Mouse (Mus musculus): ENCODE measurements around the gene Carm1. TPM values are rescaled to one million over a fixed set of nuclear protein-coding genes. Genes with fewer than 3 reads are reported as not detected.
"Not testable (repeated sequence)": the region's sequence is repeated elsewhere in the genome, so short reads cannot be mapped to it uniquely, and the experiment has no call there.

Gene Carm1
- polyA plus RNA-seq, 1 experiment from 2014 or later = 40.0 TPM

DNA sequence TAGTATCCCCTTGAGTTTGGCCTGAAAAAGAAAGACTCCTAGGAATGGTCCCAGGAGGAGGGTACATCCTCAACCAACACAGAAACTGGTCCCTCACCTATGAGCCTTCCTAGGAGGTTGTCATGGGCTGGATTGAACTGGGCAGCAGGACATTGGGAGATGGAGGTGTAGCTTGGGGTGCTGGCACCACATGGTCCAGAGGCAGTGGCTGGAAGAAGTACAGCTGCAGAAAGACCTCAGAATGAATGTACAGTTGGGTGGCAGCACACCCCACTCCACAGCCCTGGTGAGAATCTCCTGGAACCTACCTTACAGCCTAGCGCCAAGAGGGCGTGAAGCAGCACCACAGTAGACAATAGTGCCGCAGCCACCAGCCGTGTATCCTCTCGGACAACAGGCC lies 42.8 kb downstream of the Carm1 start:
- H3K27ac ChIP-seq = no peak overlapping the region
- no peaks in the 10 kb centered on the region for H3K9me3 ChIP-seq
- H3K36me3 ChIP-seq = peaks cover 55% of the 10 kb centered on the region
- peaks cover 11% of the 10 kb centered on the region for H3K4me1 ChIP-seq
- H3K27me3 ChIP-seq (replicated peaks) = no peaks in the 10 kb centered on the region
- H3K4me3 ChIP-seq (replicated peaks) = no peak overlapping the region
- no peak overlapping the region for H3K9ac ChIP-seq
- no peak for ATAC-seq (ENCODE audit: insufficient read depth, low FRiP score, low read depth)
- H3K4me2 ChIP-seq = no peak overlapping the region
- WGBS = 93% methylated on average over 5 of the region's 5 CpGs

GRCm38 (mm10) chr9:21591127-21591830 lies 44.6 kb downstream of the Carm1 start:
- peak overlapping the region; percentile 92 for H3K4me2 ChIP-seq
- peaks cover 14% of the 10 kb centered on the region for H3K4me1 ChIP-seq
- no peak overlapping the region for H3K27ac ChIP-seq
- H3K36me3 ChIP-seq = peaks cover 42% of the 10 kb centered on the region
- no peak for ATAC-seq (ENCODE audit: insufficient read depth, low FRiP score, low read depth)
- H3K9me3 ChIP-seq = no peaks in the 10 kb centered on the region
- peak overlapping the region; percentile 82 for H3K4me3 ChIP-seq (replicated peaks)
- no peak overlapping the region for H3K9ac ChIP-seq
- no peaks in the 10 kb centered on the region for H3K27me3 ChIP-seq (replicated peaks)
- WGBS = 82% methylated on average over 6 of the region's 6 CpGs

DNA sequence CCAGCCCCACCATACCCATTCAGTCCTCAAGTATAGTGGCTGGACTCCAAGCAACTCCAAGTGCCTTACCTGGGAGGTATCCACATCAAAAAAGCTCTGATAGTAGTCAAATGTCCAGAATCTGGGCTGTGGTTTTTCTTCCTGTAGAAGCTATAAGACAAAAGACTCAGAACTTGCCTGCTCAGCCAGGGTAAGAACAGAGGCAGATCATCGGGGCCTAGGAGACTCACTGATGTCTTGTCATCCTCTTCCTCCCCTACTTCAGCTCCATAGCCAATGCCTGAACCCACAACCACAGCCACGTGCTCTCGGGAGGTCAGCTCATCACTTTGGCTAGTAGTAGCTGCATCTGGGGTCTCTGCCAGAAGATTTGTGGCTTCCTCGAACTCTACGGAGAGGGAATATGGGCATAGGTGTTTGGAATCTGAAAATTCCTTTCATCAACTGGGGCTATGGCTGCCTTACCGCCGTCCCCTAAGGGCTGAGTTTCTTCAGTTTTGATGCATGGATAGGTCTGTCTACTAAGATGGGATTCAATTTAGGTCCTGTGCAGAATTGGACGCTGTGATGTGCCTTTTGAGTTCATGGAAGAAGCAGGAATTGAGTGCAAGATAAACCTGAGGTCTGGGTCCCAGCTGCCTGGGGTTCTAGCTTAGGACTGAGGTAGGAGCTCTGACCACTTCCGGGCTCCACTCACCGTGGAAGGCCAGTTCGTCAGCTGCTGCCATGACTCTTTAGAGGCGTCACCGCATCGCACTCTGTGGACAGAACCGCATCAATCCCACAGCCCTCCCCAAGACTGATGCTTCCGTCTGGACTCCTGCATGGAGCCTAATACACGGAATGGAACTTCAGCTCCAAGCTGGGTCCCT lies 45.4 kb downstream of the Carm1 start:
- peak; percentile 63 for ATAC-seq (ENCODE audit: insufficient read depth, low FRiP score, low read depth)
- WGBS = 16% methylated on average over 17 of the region's 17 CpGs
- Histone ChIP-seq H3K27me3 (replicated peaks) (no peaks in the 10 kb centered on the region), H3K36me3 (peaks cover 34% of the 10 kb centered on the region), H3K4me3 (replicated peaks) (peak overlapping the region; percentile 82), H3K27ac (peak overlapping the region; percentile 46; the same call in 1 of the 2 replicates), H3K4me1 (peaks cover 14% of the 10 kb centered on the region), H3K9me3 (no peaks in the 10 kb centered on the region), H3K9ac (peak overlapping the region; percentile 44; the same call in 1 of the 2 replicates), H3K4me2 (peak overlapping the region; percentile 92)

- peak; percentile 90 for ATAC-seq (ENCODE audit: insufficient read depth, low FRiP score, low read depth)
- 0% methylated on average over 30 of the region's 30 CpGs for WGBS
- peak within 1 kb of the TSS; percentile 86 for H3K9ac ChIP-seq
- H3K4me1 ChIP-seq = peaks cover 14% of the 10 kb centered on the region
- no peaks in the 10 kb centered on the region for H3K9me3 ChIP-seq
- peak within 1 kb of the TSS; percentile 82 for H3K4me3 ChIP-seq (replicated peaks)
- H3K27me3 ChIP-seq (replicated peaks) = no peaks in the 10 kb centered on the region
- H3K36me3 ChIP-seq = peaks cover 28% of the 10 kb centered on the region
- H3K4me2 ChIP-seq = peak within 1 kb of the TSS; percentile 92
- peak within 1 kb of the TSS; percentile 87 for H3K27ac ChIP-seq
Measured at GRCm38 (mm10) chr9:21592703-21593121, 46.0 kb downstream of the Carm1 start, which contains the start of the genes Timm29 and Yipf2. Gene Timm29 (plus strand): TSS chr9:21592722. Gene Yipf2 (minus strand): TSS chr9:21592828.

DNA sequence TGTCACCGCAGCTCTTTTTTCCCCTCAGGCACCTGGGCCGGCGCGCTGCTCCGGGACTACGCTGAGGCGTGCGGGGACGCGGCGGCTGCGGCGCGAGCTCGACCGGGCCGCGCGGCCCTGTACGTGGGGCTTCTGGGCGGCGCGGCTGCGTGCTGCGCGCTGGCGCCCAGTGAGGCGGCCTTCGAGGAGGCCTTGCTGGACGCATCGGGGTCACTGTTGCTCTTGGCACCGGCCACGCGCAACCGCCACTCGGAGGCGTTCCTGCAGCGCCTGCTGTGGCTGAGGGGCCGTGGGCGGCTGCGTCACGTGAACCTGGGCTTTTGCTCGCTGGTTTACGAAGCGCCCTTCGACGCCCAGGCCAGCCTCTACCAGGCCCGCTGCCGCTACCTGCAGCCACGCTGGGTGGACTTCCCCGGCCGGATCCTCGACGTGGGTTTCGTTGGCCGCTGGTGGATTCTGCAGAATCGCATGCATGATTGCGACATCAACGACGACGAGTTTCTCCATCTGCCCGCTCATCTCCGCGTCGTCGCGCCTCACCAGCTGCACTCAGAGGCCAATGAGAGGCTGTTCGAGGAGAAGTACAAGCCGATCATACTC lies 46.5 kb downstream of the Carm1 start:
- H3K9me3 ChIP-seq = no peaks in the 10 kb centered on the region
- under 1% methylated on average over 66 of the region's 69 CpGs for WGBS
- H3K36me3 ChIP-seq = peaks cover 23% of the 10 kb centered on the region
- ATAC-seq (ENCODE audit: insufficient read depth, low FRiP score, low read depth) = 0 out of 2 replicates have a peak, but pooled peaks have one; percentile 16
- peak overlapping the region; percentile 86 for H3K9ac ChIP-seq
- H3K4me2 ChIP-seq = peak overlapping the region; percentile 92
- no peaks in the 10 kb centered on the region for H3K27me3 ChIP-seq (replicated peaks)
- H3K27ac ChIP-seq = peak overlapping the region; percentile 87
- peak overlapping the region; percentile 82 for H3K4me3 ChIP-seq (replicated peaks)
- peaks cover 14% of the 10 kb centered on the region for H3K4me1 ChIP-seq

- H3K9me3 ChIP-seq; ATAC-seq (ENCODE audit: insufficient read depth, low FRiP score, low read depth); H3K27ac ChIP-seq; H3K27me3 ChIP-seq (replicated peaks); H3K9ac ChIP-seq: not testable (repeated sequence)
- Histone ChIP-seq H3K36me3 (peaks cover 13% of the 10 kb centered on the region; the same call in 1 of the 2 replicates), H3K4me2 (peak overlapping the region; percentile 92), H3K4me3 (replicated peaks) (peak overlapping the region; percentile 82), H3K4me1 (peaks cover 14% of the 10 kb centered on the region)
- WGBS = 86% methylated on average over 8 of the region's 8 CpGs
Measured at GRCm38 (mm10) chr9:21594350-21594749, 47.7 kb downstream of the Carm1 start.

DNA sequence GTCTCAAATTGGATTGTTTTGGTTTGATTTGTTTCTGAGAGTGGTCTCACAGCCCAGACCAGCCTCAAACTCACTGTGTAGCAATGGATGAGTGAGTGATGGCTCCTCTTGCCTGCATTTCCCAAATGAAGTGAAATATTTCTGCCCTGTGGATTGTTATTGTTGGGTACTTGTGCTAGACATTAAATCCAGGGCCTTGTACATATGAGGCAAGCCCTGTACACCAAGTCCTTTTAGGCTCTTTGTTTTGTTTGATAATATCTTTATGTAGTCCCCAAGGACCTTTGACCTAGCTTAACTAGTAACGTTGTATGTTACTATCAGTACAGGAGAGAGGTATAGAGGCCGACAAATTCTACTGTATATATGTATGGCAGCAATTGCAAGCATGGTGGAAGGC lies 48.1 kb downstream of the Carm1 start:
- ATAC-seq (ENCODE audit: insufficient read depth, low FRiP score, low read depth) = no peak
- Histone ChIP-seq H3K4me3 (replicated peaks) (no peak overlapping the region), H3K9ac (no peak overlapping the region), H3K9me3 (no peaks in the 10 kb centered on the region), H3K36me3 (0 out of 2 replicates have a peak, but pooled peaks cover 10% of the 10 kb centered on the region), H3K4me1 (peaks cover 14% of the 10 kb centered on the region), H3K27me3 (replicated peaks) (no peaks in the 10 kb centered on the region), H3K27ac (no peak overlapping the region), H3K4me2 (0 out of 2 replicates have a peak overlapping the region, but pooled peaks have one; percentile 92)
- 73% methylated on average over 2 of the region's 2 CpGs for WGBS

- H3K27me3 ChIP-seq (replicated peaks) = no peaks in the 10 kb centered on the region
- H3K9me3 ChIP-seq = no peaks in the 10 kb centered on the region
- no peak overlapping the region for H3K27ac ChIP-seq
- H3K4me1 ChIP-seq = peaks cover 14% of the 10 kb centered on the region
- no peak for ATAC-seq (ENCODE audit: insufficient read depth, low FRiP score, low read depth)
- 0 out of 2 replicates have a peak, but pooled peaks cover 4% of the 10 kb centered on the region for H3K36me3 ChIP-seq
- no peak overlapping the region for H3K4me2 ChIP-seq
- no peak overlapping the region for H3K9ac ChIP-seq
- H3K4me3 ChIP-seq (replicated peaks) = no peak overlapping the region
- 14% methylated on average over 2 of the region's 2 CpGs for WGBS
Measured at GRCm38 (mm10) chr9:21598198-21598597, 51.5 kb downstream of the Carm1 start.

- no peak for ATAC-seq (ENCODE audit: insufficient read depth, low FRiP score, low read depth)
- no peak overlapping the region for H3K4me2 ChIP-seq
- no peaks in the 10 kb centered on the region for H3K27me3 ChIP-seq (replicated peaks)
- 0 out of 2 replicates have a peak, but pooled peaks cover under 1% of the 10 kb centered on the region for H3K4me1 ChIP-seq
- H3K36me3 ChIP-seq = 0 out of 2 replicates have a peak, but pooled peaks cover 4% of the 10 kb centered on the region
- WGBS = 75% methylated on average over 3 of the region's 3 CpGs
- no peaks in the 10 kb centered on the region for H3K9me3 ChIP-seq
- no peak overlapping the region for H3K27ac ChIP-seq
- H3K4me3 ChIP-seq (replicated peaks) = no peak overlapping the region
- no peak overlapping the region for H3K9ac ChIP-seq
Measured at GRCm38 (mm10) chr9:21600186-21600585, 53.5 kb downstream of the Carm1 start.

DNA sequence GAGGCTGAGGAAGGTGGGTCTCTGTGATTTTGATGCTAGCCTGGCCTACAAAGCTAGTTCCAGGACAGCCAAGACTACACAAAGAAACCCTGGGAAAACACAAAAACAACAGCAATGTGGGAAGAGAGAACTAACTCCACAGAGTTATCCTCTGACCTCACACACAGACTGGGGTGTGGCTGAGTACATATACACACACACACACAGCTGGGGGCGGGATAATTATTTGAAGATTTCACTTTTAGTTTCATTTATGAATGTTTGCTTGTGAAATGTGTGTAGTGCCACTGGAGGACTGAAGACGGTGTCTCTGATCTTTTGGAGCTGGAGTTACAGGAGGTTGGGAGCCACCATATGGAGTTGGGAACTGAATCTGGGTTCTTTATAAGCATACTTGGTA lies 54.4 kb downstream of the Carm1 start:
- Histone ChIP-seq H3K4me1 (no peaks in the 10 kb centered on the region), H3K36me3 (0 out of 2 replicates have a peak, but pooled peaks cover 2% of the 10 kb centered on the region), H3K9me3 (no peaks in the 10 kb centered on the region), H3K4me3 (replicated peaks) (no peak overlapping the region), H3K27me3 (replicated peaks) (no peaks in the 10 kb centered on the region), H3K4me2 (no peak overlapping the region), H3K9ac (no peak overlapping the region), H3K27ac (no peak overlapping the region)
- WGBS = 69% methylated on average over 2 of the region's 2 CpGs
- ATAC-seq (ENCODE audit: insufficient read depth, low FRiP score, low read depth) = no peak

GRCm38 (mm10) chr9:21601722-21602399 lies 55.2 kb downstream of the Carm1 start:
- Histone ChIP-seq H3K4me2 (no peak overlapping the region), H3K9me3 (no peaks in the 10 kb centered on the region), H3K4me3 (replicated peaks) (no peak overlapping the region), H3K4me1 (no peaks in the 10 kb centered on the region), H3K27ac (no peak overlapping the region), H3K36me3 (no peaks in the 10 kb centered on the region), H3K27me3 (replicated peaks) (no peaks in the 10 kb centered on the region), H3K9ac (no peak overlapping the region)
- no peak for ATAC-seq (ENCODE audit: insufficient read depth, low FRiP score, low read depth)
- 49% methylated on average over 10 of the region's 10 CpGs for WGBS
